Mouse (Mus musculus) Patski (cell line): ENCODE data around the gene Tulp1. TPM values are rescaled to one million over a fixed set of nuclear protein-coding genes. Genes with fewer than 3 reads are reported as not detected.
"Not testable (repeated sequence)": the region's sequence is repeated elsewhere in the genome, so short reads cannot be mapped to it uniquely, and the experiment has no call there.

Experiments used
- ATAC-seq: fragments of 100-300 bp; one replicate; pipeline ENCODE4 v1.8.0; 2021
- CTCF ChIA-PET: fragments of 350-600 bp; sonication (Branson Sonifier 250); formaldehyde crosslinking; loops from one replicate; lab custom pipeline; 2022; ENCODE audit warnings: inconsistent platforms; lab: Charles Lee
- POLR2A ChIA-PET: fragments of 350-600 bp; sonication (Branson Sonifier 250); formaldehyde crosslinking; loops from one replicate; lab custom pipeline; 2022; ENCODE audit warnings: antibody characterized with exemption, inconsistent platforms; lab: Charles Lee
- DNase-seq: peaks from one replicate; pipeline ENCODE4 v3.0.0-alpha.2; 2011; ENCODE audit warnings: low read depth, low spot score
- H3K27me3 ChIP-seq: fragments of 371-371 bp; one replicate; pipeline ENCODE4 v1.5.1; 2021
- CTCF ChIP-seq: fragments of 100-300 bp; IDR thresholded peaks from one replicate; pipeline ENCODE4 v1.5.1; 2021
- in situ Hi-C: fragments of 300-500 bp; cut with MboI; formaldehyde crosslinking; loops from 3 replicates; pipeline ENCODE4 v1.11.1; 2018; ENCODE audit warnings: low pct_unique_long_range_greater_than_20kb, mixed read lengths
- polyA plus RNA-seq: library from polyadenylated mRNA; unstranded; gene quantifications from one replicate; pipeline ENCODE4 v1.2.3, GENCODE M21; 2021

The Tulp1 gene
- polyA plus RNA-seq, 1 experiment from 2014 or later: not detected

DNA sequence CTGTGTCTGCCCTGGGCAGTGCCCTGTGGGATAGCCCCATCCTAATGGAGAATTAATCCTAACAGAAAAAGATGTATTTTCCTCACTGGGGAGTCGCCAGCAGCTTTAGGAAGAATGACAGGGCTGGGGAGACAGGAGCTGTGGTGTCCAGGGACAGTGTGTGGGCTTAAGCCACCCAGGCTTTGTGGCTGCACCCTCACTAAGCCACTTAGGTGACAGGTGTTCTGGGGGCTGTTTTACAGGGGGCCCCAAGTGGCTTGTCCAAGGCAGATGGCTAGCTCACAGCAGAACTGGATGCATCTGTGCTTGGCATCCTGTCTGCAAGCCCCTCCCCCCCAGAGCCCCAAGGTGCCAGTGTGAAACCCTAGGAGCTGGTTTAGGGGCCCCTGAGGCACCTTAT lies 6.9 kb upstream of the Tulp1 start:
- ChIA-PET POLR2A (interaction anchor here (1.6 kb wide), 1 partner anchor 44 kb away, joined by 3 read pairs; the partner anchor contains the start of gene Rpl10a), CTCF (interaction anchor here (2.8 kb wide), 1 partner anchor 156 kb away, joined by 9 read pairs; no protein-coding TSS in a partner anchor)
- ATAC-seq (no peak), DNase-seq (no peak)
- in situ Hi-C loops: no loop called here
- no peak for TF ChIP-seq CTCF
- no peaks in the 10 kb centered on the region for H3K27me3 ChIP-seq

DNA sequence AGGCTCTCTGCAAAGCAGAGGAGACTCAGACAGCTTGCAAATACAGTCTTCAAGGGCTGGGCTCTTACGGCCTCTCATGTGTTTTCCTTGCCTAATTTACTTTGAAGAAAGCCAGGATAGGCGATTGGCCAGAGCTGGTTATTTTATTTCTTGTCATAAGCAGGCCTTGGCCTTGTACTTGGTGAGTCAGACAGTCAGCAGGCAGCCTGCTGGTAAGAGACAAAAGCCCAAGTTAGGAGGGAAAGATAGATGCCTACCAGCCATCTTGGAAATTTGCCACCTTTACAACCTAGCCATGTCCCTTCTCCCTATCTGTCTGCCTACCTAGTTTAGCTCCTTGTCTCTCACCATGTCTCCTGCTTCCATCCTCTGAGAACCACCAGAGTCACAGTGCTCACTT lies 6.3 kb upstream of the Tulp1 start:
- TF ChIP-seq CTCF: no peak
- no peaks in the 10 kb centered on the region for H3K27me3 ChIP-seq
- POLR2A ChIA-PET: no interaction called here
- CTCF ChIA-PET: interaction anchor here (2.8 kb wide), 1 partner anchor 157 kb away, joined by 9 read pairs; no protein-coding TSS in a partner anchor
- in situ Hi-C loops: no loop called here
- ATAC-seq (peak; percentile 44), DNase-seq (no peak)

DNA sequence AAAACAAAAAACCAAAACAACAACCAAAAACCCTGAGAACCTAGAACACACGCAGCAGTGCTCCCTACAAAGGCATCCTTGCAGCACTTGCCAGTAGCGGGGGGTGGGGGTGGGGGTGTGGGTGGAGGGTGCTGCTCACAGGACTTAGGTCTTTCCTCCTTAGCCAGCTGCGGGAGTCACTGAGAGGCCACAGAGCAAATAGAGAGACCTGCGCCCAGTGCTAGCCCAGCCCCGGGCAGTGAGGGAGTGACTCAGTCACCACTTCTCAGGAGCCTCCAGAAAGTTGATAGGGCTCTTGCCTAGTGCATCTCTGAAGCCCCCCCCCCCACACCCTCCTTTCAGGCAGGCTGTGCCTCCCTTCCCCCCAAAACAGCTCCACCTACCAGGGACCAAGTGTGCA lies 4.0 kb upstream of the Tulp1 start:
- POLR2A ChIA-PET: interaction anchor here (0.9 to 1.0 kb wide), 2 partner anchors 26 to 38 kb away, joined by 3 read pairs; no protein-coding TSS in a partner anchor

DNA sequence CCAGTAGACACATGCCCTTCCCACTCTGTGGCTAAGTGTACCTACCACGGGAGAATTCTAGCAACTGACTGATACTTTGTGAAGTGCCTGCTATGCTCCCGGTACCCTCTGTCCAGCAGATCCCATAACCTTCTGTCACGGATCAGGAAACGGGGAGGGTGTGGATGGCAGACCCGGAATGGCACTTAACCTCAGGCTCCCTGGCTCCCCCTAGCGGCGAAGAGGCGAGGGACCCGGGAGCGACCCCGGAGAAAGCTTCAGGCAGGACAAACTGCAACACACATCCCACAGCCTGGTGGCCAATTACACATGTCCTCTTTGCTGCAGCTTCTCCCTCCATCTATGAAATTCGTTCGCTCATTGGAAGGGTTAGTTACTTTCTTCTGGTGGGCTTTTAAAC lies 3.4 kb upstream of the Tulp1 start:
- ChIA-PET POLR2A (interaction anchor here (0.9 to 1.3 kb wide), 3 partner anchors 18 to 37 kb away, joined by 3 to 4 read pairs (median 3); no protein-coding TSS in a partner anchor), CTCF (interaction anchor here (0.7 to 2.2 kb wide), 5 partner anchors 9 to 142 kb away, joined by 3 to 8 read pairs (median 4); no protein-coding TSS in a partner anchor)
- no peak for DNase-seq
- ATAC-seq: no peak
- in situ Hi-C loops: no loop called here
- H3K27me3 ChIP-seq: no peaks in the 10 kb centered on the region
- peak; percentile 96 for TF ChIP-seq CTCF

More for the DNA sequence above, 4.0 kb upstream of the Tulp1 start:
- ATAC-seq: no peak
- DNase-seq: no peak
- TF ChIP-seq CTCF: no peak
- CTCF ChIA-PET: interaction anchor here (1.1 to 2.2 kb wide), 4 partner anchors 23 to 143 kb away, joined by 3 to 8 read pairs (median 4); no protein-coding TSS in a partner anchor
- in situ Hi-C loops: no loop called here
- no peaks in the 10 kb centered on the region for H3K27me3 ChIP-seq

DNA sequence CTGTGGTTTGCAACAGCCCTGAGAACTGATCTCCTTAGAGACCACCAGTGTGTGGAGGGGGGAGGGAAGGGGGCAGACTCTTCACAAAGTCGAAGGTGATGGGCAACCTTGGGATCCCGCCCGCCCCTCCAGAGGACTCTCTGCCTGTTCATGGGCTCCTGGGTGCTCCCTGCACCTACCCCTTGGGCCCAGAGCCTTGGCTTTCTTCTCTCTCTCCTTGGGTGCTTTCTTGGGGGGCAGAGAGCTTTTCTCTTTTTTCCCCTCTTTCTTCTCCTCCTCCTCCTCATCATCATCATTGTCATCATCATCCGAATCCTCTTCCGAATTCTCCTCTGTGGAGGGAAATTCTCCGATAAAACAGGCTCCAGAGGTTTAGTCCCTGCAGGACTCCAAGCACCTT lies 1.5 kb downstream of the Tulp1 start:
- no peak for TF ChIP-seq CTCF
- POLR2A ChIA-PET: no interaction called here
- ATAC-seq (no peak), DNase-seq (no peak)
- in situ Hi-C loops: no loop called here
- CTCF ChIA-PET: no interaction called here
- H3K27me3 ChIP-seq: no peaks in the 10 kb centered on the region

DNA sequence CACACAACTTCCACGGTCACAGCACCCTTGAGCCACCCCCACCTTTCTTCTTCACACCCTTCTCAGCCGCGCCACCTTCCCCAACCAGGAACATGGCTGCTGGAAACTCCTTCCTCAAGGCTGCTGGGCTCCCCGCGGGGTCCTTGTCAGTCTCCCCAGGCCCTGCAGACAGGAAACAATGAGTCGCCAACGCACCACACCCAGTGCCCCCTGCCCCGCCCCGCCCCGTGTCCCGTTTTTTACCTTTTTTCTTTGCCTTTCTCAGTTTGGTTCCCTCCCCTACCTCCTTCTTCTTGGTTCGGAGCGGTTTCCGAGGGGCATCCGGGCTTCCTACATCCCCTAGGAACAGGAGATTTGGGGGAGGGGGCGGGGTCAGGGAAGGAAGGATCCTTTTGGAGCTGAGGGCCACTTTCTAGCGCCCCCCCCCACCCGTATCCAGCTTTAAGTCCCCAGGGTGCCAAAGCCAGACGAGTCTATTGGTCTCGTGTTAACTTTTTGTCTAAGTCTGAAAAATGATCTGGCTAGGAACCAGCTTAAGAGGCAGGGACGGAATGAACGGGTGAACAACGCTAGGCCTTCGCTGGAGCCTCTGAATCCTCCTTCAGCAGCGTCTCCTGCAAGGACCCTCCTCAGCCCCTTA lies 2.2 kb downstream of the Tulp1 start:
- in situ Hi-C loops: no loop called here

DNA sequence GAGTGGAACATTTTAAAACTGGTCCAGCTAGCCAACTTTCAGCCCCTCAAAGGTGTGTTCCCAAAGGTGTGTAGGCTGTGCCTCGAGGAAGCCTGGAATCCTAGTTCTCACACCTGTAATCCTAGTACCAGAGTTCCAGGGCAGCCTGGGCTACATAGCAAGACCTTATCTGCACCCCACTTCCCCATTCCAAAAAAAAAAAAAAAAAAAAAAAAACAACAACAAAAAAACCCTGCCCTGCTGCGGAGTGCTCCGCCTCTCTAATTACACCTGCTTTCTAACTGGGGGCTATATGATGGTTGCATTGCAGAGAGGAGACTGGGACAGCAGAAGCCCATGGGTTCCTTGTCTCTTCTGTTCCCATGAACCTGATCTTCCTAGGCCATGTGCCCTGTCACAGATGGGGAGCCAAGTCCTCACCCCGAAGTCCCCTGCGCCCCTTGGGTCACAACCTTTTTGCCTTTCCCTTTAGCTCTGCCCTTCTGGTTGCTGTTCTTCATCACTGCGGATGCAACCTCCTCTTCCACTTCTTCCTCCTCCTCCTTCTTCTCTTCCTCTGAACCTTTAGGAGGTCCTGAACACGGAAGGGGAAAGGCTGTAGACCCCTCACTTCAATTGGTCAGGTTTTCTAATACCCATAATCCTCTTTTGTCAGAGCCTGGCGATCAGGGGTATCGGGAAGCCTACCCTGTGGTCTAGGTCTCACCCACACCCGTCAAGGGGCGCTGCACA lies 2.9 kb downstream of the Tulp1 start:
- POLR2A ChIA-PET: no interaction called here
- no peak for DNase-seq
- CTCF ChIA-PET: no interaction called here
- no peak for ATAC-seq
- no peaks in the 10 kb centered on the region for H3K27me3 ChIP-seq
- in situ Hi-C loops: no loop called here
- TF ChIP-seq CTCF: no peak

More for the DNA sequence above, 2.2 kb downstream of the Tulp1 start:
- CTCF ChIA-PET: no interaction called here
- POLR2A ChIA-PET: no interaction called here
- no peaks in the 10 kb centered on the region for H3K27me3 ChIP-seq
- TF ChIP-seq CTCF: no peak
- no peak for DNase-seq
- no peak for ATAC-seq

DNA sequence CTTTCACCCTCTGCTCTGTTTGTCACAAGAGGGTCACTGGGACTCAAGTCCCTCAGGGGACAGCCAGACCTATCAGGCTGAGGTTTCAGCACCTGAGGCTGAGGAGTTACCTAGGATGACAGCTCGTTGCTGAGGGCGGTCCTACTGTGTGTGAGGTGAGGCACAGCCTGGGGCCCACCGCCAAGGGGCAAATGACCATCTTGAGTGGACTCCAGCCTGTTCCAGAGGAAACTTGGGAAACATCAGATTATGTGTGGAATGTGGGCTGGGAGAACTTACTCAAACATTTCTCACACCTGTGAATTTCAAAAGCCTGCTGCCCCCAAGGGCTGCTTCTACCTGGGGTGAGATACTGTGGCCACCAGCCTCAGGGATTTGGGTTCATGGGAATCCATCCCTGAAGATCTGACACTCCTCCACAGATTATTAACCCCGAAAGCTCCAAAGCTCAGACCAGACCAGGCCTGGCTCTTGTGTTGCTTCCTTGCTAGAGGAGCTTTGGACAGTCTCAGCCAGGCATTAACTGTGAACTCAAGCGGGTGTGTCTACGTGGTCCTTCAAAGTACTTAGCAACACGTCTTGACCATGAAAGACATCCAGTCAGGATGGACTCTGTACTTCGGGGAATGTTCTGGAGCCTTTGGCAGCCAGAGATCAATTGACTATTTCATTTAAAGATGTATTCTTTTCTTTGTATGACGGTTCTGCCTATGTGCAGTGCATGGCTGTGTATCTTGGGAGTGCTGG lies 4.3 kb downstream of the Tulp1 start:
- POLR2A ChIA-PET: no interaction called here
- in situ Hi-C loops: no loop called here
- ATAC-seq (no peak), DNase-seq (no peak)
- no peaks in the 10 kb centered on the region for H3K27me3 ChIP-seq
- CTCF ChIA-PET: no interaction called here
- TF ChIP-seq CTCF: no peak

DNA sequence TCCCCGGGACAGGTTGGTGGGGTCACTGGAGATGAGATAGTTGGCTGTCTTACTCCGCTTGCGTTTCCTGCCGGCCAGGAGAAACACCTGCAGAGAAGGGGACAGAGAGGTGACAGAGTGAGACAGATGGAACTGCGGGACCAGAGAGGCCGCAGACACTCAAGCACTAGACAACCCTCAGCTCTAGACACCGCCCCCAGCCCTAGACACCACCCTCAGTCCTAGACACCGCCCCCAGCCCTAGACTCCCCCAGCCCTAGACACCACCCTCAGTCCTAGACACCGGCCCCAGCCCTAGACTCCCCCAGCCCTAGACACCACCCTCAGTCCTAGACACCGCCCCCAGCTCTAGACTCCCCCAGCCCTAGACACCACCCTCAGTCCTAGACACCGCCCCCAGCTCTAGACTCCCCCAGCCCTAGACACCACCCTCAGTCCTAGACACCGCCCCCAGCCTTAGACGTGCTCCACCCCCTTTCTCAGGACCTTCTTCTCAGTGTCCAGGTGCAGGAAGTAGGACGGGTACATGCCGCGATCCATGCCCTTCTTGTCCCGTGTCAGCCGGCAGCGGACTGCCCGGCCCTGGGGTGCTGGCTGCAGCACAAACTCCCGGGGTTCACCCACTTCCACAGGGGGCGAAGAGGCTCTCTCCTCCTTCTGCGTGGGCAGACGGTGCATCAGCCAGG lies 6.3 kb downstream of the Tulp1 start:
- POLR2A ChIA-PET, DNase-seq, in situ Hi-C loops, ATAC-seq, CTCF ChIA-PET, H3K27me3 ChIP-seq: not testable (repeated sequence)

DNA sequence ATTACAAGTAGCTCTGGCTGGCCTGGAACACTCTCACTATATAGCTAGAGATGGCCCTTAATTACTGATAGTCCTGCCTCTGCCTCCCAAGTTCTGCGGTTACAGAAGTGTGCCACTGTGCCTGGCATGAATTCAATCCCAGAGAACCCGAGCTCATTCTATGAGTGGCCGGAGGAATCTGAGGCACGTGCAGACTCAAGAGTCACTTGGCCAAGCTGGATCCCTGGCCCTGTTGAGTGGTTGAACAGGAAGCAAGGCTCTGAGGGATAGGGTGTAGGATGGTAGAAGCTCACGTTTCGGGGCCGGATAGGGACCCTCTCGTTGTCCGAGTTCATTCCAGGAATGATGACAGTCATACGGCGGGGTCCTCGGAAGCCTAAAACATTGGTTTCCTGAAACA lies 9.2 kb downstream of the Tulp1 start:
- H3K27me3 ChIP-seq: no peaks in the 10 kb centered on the region
- DNase-seq: no peak
- in situ Hi-C loops: no loop called here
- no peak for ATAC-seq
- POLR2A ChIA-PET: no interaction called here
- CTCF ChIA-PET: no interaction called here
- TF ChIP-seq CTCF: no peak
